Mouse (Mus musculus) stomach, embryonic 15.5 days (tissue): ENCODE results near the gene Prdm10. TPM values are rescaled to one million over a fixed set of nuclear protein-coding genes. Genes with fewer than 3 reads are reported as not detected.

ENCODE experiments used
- ATAC-seq: fragments of 200-750 bp; cut with Nextera tagmentation; 2 replicates; pipeline ENCODE4 v1.8.0; 2017; ENCODE audit warnings: low read depth, moderate number of reproducible peaks, moderate TSS enrichment; ENCODE audit not compliant: insufficient read depth, low FRiP score
- H3K27ac ChIP-seq: fragments of 300-500 bp; sonication (generic); 2 replicates; pipeline ENCODE4 v1.5.1; 2015; ENCODE audit warnings: mild to moderate bottlenecking, inconsistent platforms
- H3K27me3 ChIP-seq: fragments of 300-500 bp; sonication (generic); replicated peaks from 2 replicates; pipeline ENCODE4 v1.6.1; 2015; ENCODE audit warnings: inconsistent platforms
- H3K36me3 ChIP-seq: fragments of 300-500 bp; sonication (generic); 2 replicates; pipeline ENCODE4 v1.6.1; 2015; ENCODE audit warnings: inconsistent platforms
- H3K4me1 ChIP-seq: fragments of 300-500 bp; sonication (generic); 2 replicates; pipeline ENCODE4 v1.6.1; 2015; ENCODE audit warnings: inconsistent platforms
- H3K4me2 ChIP-seq: fragments of 300-500 bp; sonication (generic); 2 replicates; pipeline ENCODE4 v1.6.1; 2015; ENCODE audit warnings: mild to moderate bottlenecking, inconsistent platforms
- H3K4me3 ChIP-seq: fragments of 300-500 bp; sonication (generic); replicated peaks from 2 replicates; pipeline ENCODE4 v1.5.1; 2015; ENCODE audit warnings: inconsistent platforms
- H3K9ac ChIP-seq: fragments of 300-500 bp; sonication (generic); 2 replicates; pipeline ENCODE4 v1.6.1; 2015; ENCODE audit warnings: inconsistent platforms
- H3K9me3 ChIP-seq: fragments of 300-500 bp; sonication (generic); 2 replicates; pipeline ENCODE4 v1.6.1; 2016; ENCODE audit warnings: inconsistent platforms
- WGBS: fragments of 180-500 bp; shearing (Covaris S2); methylation state at CpG from one replicate; pipeline ENCODE4 v1.1.7; 2015; 5-methylcytosine and 5-hydroxymethylcytosine counted together
- polyA plus RNA-seq: library from polyadenylated mRNA; unstranded; fragments of >200 nt; fragmentation: Nextera tagmentation; extraction: Ambion mirVana; gene quantifications from 2 replicates; pipeline ENCODE4 v1.2.1, GENCODE M21; 2015

Prdm10 gene
- polyA plus RNA-seq, 1 experiment from 2014 or later = 4.2 TPM

DNA sequence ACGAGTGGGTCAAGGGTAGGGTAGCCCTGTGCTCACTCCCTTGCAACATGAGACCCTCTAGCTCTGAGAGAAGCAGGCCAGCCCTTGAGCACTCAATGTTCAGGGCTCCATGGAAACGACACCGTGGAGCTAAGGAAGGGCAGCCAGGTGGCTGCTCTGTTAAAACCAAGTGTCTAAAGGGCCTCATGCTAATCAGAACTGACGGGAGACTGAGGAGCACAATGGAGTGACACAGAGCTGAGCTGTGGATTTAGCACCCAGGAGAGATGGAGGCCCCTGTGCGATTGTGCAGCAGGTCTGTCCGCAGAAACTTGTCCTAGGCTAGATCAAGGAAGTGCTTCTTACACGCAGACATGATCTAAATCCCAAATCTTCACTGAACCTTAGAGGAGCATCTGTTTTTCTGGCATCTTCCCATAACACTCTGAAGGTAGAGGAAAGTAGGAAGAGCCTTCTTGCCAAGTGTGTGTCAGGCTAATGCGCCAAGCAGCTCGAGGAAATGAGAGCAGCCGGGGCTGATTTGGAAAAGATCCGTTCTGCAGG is 64.0 kb downstream of the Prdm10 start:
- Histone ChIP-seq H3K4me2 (no peak overlapping the region), H3K27ac (no peak overlapping the region), H3K4me3 (no peak overlapping the region), H3K9ac (no peak overlapping the region), H3K36me3 (no peaks in the 10 kb centered on the region), H3K27me3 (no peaks in the 10 kb centered on the region), H3K4me1 (no peaks in the 10 kb centered on the region), H3K9me3 (no peaks in the 10 kb centered on the region)
- ATAC-seq = no peak
- WGBS = 71% methylated on average over 11 of the region's 11 CpGs

DNA sequence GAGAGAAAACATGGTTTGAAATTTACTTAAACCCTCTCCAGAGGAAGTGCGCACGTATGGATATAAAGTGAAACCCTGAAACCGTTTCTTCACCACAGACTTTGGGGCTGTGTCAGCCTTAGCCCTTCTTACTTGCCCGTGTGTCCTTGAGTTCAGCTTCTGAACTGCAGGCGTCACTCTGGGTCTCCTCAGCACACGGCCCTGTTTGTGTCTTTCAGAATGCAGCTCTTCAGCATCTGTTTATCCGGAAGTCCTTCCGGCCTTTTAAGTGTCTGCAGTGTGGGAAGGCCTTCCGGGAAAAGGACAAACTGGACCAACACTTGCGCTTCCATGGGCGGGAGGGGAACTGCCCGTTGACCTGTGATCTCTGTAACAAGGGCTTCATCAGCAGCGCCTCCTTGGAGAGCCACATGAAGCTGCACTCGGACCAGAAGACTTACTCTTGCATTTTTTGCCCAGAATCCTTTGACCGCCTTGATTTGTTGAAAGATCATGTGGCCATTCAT is 66.3 kb downstream of the Prdm10 start:
- Histone ChIP-seq H3K36me3 (no peaks in the 10 kb centered on the region), H3K9ac (no peak overlapping the region), H3K4me3 (no peak overlapping the region), H3K9me3 (no peaks in the 10 kb centered on the region), H3K4me1 (no peaks in the 10 kb centered on the region), H3K27ac (no peak overlapping the region), H3K4me2 (no peak overlapping the region), H3K27me3 (no peaks in the 10 kb centered on the region)
- ATAC-seq = no peak
- 75% methylated on average over 15 of the region's 15 CpGs for WGBS

DNA sequence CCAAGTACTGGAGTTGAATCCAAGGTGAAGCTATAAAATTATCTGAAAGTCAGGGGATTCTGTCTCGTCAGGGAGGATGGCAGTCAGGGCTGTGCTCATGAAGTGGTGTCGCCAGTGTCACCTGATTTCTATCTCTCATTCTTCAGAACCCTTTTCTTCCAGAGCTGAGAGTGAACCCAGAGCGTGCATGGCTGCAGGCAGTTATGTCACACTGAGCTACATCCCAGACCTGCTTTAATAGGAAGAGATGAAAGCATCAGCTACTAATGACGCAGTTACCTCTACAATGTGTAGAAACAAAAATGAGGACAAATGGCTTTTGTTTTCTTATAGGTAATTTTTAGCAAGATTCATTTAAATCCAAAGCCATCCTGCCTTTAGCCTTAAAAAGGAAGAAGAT is 68.1 kb downstream of the Prdm10 start:
- H3K27me3 ChIP-seq = no peaks in the 10 kb centered on the region
- no peak for ATAC-seq
- WGBS = 79% methylated on average over 4 of the region's 4 CpGs

DNA sequence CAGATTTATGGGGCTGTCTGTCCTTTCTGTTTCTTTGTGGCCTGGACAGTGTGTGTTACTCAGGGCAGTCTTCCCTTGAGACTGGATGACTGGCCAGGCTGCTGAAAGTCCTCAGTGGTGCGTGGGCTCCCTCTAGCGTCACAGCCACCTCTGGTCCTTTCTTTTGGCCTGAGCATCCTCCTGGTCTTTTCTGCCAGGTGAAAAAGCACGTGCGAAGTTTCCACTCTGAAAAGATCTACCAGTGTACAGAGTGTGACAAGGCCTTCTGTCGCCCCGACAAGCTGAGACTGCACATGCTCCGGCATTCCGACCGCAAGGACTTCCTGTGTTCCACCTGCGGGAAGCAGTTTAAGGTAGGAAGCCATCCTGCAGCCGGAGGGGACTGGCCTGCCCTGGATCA is 68.6 kb downstream of the Prdm10 start:
- no peak; the same call in 1 of the 2 replicates for ATAC-seq
- Histone ChIP-seq H3K4me1 (no peaks in the 10 kb centered on the region), H3K27me3 (no peaks in the 10 kb centered on the region), H3K4me3 (no peak overlapping the region), H3K9me3 (no peaks in the 10 kb centered on the region), H3K9ac (no peak overlapping the region), H3K4me2 (no peak overlapping the region), H3K27ac (no peak overlapping the region), H3K36me3 (no peaks in the 10 kb centered on the region)
- WGBS = 69% methylated on average over 11 of the region's 11 CpGs

More for the DNA sequence above, 68.1 kb downstream of the Prdm10 start:
- Histone ChIP-seq H3K9me3 (no peaks in the 10 kb centered on the region), H3K27ac (no peak overlapping the region), H3K4me3 (no peak overlapping the region), H3K4me1 (no peaks in the 10 kb centered on the region), H3K9ac (no peak overlapping the region), H3K4me2 (no peak overlapping the region), H3K36me3 (no peaks in the 10 kb centered on the region)

DNA sequence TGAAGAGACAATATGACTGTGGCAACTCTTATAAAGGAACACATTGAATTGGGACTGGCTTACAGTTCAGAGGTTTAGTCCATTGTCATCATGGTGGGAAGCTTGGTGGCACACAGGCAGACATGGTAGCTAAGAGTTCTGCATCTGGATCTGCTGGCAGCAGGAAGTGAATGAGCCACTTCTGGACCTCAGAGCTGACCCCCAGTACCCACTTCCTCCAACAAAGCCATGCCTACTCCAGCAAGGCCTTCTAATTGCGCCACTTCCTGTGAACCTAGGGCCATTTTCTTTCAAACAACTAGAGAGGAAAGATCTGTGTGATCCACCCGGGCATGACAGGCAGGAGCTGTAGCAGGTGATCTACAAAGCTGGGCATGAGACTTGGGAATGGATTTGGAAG is 72.4 kb downstream of the Prdm10 start:
- 78% methylated on average over 2 of the region's 2 CpGs for WGBS
- no peaks in the 10 kb centered on the region for H3K9me3 ChIP-seq
- H3K9ac ChIP-seq = no peak overlapping the region
- no peak for ATAC-seq
- H3K4me1 ChIP-seq = no peaks in the 10 kb centered on the region
- no peak overlapping the region for H3K4me3 ChIP-seq
- H3K27me3 ChIP-seq = no peaks in the 10 kb centered on the region
- H3K36me3 ChIP-seq = peaks cover 11% of the 10 kb centered on the region; the same call in 1 of the 2 replicates
- no peak overlapping the region for H3K4me2 ChIP-seq
- H3K27ac ChIP-seq = no peak overlapping the region

DNA sequence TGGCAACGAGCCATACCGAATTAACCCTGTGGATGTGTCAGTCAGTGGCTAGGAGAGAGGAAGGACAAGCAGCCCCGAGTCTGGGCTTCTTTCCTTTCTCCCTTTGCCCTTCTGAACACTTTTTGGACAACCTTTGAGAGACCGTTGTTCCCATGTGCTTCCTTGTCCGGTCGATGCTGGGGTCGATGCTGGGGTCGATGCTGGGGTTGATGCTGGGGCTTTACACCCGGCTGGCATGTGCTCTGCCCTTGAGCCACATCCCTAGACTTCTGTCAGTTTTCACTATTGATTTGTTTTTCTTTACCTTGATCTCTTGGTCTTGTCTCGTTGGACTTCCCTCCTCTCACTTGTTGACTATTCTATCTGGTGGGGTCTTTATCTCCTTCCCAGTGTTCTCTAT is 73.2 kb downstream of the Prdm10 start:
- 83% methylated on average over 10 of the region's 10 CpGs for WGBS
- ATAC-seq = no peak
- Histone ChIP-seq H3K36me3 (peaks cover 11% of the 10 kb centered on the region; the same call in 1 of the 2 replicates), H3K27me3 (no peaks in the 10 kb centered on the region), H3K9me3 (no peaks in the 10 kb centered on the region), H3K4me3 (no peak overlapping the region), H3K9ac (no peak overlapping the region), H3K27ac (no peak overlapping the region), H3K4me1 (no peaks in the 10 kb centered on the region), H3K4me2 (no peak overlapping the region)

DNA sequence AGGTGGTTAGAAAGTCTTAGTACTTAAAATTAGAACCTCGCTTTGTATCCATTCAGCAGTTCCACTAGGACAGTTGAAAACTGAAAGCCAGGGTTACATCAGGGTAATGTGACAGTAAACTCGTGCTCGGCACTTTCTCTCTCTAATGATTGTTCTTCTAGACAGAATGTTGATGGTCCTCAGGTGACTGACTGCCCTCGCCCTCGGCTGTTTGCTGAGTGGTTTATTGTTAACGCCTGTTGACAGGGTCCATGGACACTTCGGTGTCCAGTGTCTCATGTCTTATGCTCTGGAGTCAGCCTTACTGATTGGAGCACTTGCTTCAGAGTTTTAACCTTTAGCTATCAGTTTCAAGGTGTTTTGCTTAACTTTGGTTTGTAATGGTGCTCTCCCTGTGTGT is 73.7 kb downstream of the Prdm10 start:
- no peaks in the 10 kb centered on the region for H3K27me3 ChIP-seq
- H3K27ac ChIP-seq = no peak overlapping the region
- H3K4me1 ChIP-seq = no peaks in the 10 kb centered on the region
- H3K9me3 ChIP-seq = no peaks in the 10 kb centered on the region
- 69% methylated on average over 7 of the region's 7 CpGs for WGBS
- H3K4me3 ChIP-seq = no peak overlapping the region
- ATAC-seq = no peak
- H3K36me3 ChIP-seq = peaks cover 11% of the 10 kb centered on the region; the same call in 1 of the 2 replicates
- no peak overlapping the region for H3K4me2 ChIP-seq
- H3K9ac ChIP-seq = no peak overlapping the region

DNA sequence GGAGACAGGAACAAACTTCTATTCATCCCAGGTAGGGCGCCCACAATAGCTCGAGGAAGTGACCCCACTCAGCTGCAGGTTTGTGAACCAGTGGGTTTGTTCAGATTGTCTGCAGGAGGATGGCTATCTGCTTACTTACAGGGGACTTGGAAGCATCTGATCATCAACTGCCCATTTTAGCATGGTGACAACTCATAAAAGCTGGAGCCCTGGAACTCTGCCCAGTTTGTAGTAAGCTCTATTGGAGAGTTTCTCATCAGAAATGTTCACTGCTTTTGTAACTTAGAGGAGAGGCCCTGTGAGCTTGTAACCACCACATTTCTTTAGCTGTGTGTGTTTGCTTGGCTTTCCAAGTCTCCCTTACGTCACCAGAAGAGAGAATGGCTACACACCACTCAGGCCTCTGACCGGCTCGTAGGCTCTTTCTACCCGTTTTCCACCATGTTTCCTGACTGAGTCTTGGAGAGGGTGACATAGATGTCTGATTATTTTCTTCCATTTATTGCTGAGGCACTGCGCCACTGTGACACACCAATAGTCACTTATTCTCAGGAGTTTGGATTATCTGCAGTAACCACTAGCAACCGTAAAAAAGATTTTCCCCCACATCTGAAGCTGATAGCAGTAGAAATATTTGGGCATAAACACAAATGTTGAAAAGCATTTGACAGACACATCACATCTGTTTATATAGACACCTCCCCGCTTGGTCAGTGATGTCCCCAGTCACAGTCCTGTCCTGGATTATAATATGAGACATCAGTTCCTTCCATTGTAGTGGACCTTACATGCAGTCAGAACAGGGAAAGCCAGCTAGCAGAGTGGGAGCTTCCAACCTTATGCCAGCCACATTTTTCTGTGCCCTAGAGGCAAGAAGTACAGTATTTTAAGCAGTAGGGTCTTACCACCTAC is 83.6 kb downstream of the Prdm10 start:
- no peaks in the 10 kb centered on the region for H3K4me1 ChIP-seq
- H3K4me3 ChIP-seq = no peak overlapping the region
- 88% methylated on average over 9 of the region's 9 CpGs for WGBS
- no peak overlapping the region for H3K4me2 ChIP-seq
- H3K36me3 ChIP-seq = peaks cover 9% of the 10 kb centered on the region; the same call in 1 of the 2 replicates
- no peaks in the 10 kb centered on the region for H3K27me3 ChIP-seq
- no peak overlapping the region for H3K27ac ChIP-seq
- no peaks in the 10 kb centered on the region for H3K9me3 ChIP-seq
- no peak for ATAC-seq
- H3K9ac ChIP-seq = no peak overlapping the region

DNA sequence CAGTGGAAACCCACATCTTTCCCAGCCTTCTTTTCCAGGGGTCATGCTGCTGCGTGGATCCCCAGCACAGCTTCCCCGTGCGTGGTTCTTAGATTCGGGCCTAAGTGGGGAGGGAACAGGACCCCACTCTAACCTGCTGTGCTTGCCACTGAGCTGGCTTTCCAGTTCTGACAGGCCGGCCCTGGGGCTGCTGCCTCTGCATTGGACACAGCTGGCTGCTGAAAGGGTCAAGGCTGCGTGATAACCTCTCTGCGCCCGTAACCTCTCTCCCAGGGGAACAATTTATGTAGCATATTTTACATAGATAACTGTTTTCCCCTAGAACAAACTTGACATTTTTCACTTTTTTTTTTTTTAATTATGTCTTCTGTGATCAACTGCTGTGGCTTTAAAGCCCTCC is 84.7 kb downstream of the Prdm10 start:
- Histone ChIP-seq H3K9me3 (no peaks in the 10 kb centered on the region), H3K9ac (no peak overlapping the region), H3K4me2 (no peak overlapping the region), H3K4me1 (no peaks in the 10 kb centered on the region), H3K4me3 (no peak overlapping the region), H3K36me3 (peaks cover 9% of the 10 kb centered on the region; the same call in 1 of the 2 replicates), H3K27ac (no peak overlapping the region), H3K27me3 (no peaks in the 10 kb centered on the region)
- ATAC-seq = no peak
- 65% methylated on average over 8 of the region's 8 CpGs for WGBS

DNA sequence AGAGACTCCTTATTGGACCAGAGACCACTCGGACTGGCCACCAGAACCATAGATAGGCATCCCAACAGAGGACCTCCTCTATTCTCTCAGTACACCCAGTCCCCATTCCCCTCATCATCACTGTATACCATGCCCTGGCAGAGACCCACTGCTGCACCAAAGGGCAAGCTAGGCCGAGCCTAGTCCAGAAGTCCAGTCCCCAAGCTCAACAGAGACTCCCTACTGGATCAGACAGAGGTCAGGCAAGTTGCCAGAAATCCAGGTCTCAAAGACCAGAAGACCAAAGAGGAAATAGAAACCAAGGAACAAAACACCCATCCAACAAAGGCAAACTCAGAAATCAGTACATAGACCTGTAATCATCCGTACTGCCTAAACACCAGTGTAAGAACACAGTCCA is 91.4 kb downstream of the Prdm10 start:
- no peak overlapping the region for H3K4me3 ChIP-seq
- ATAC-seq = no peak
- H3K36me3 ChIP-seq = peaks cover 7% of the 10 kb centered on the region; the same call in 1 of the 2 replicates
- H3K4me2 ChIP-seq = no peak overlapping the region
- H3K27ac ChIP-seq = no peak overlapping the region
- no peaks in the 10 kb centered on the region for H3K4me1 ChIP-seq
- H3K27me3 ChIP-seq = no peaks in the 10 kb centered on the region
- no peak overlapping the region for H3K9ac ChIP-seq
- 98% methylated on average over 3 of the region's 3 CpGs for WGBS
- H3K9me3 ChIP-seq = no peaks in the 10 kb centered on the region

DNA sequence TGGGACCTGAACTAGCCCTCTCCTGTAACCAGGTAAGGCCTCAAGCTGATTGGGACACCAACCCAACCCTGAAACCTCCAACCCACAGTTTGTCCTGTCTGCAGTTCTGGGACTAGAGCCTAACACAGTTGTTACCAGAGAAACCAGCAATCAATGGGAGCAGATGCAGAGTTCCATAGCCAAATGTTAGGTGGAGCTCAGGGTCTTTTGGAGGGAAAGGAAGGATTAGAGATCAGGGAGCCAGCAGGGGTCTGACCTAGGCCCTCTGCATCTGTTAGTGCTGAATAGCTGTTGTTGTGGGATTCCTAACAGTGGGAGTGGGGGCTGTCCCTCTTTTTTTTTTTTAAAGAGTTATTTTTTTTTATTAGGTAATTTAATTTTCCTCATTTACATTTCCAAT is 96.3 kb downstream of the Prdm10 start:
- Histone ChIP-seq H3K9me3 (no peaks in the 10 kb centered on the region), H3K4me1 (no peaks in the 10 kb centered on the region), H3K9ac (no peak overlapping the region), H3K27me3 (no peaks in the 10 kb centered on the region), H3K4me3 (no peak overlapping the region), H3K4me2 (no peak overlapping the region), H3K36me3 (peaks cover 7% of the 10 kb centered on the region; the same call in 1 of the 2 replicates), H3K27ac (no peak overlapping the region)
- ATAC-seq = no peak

DNA sequence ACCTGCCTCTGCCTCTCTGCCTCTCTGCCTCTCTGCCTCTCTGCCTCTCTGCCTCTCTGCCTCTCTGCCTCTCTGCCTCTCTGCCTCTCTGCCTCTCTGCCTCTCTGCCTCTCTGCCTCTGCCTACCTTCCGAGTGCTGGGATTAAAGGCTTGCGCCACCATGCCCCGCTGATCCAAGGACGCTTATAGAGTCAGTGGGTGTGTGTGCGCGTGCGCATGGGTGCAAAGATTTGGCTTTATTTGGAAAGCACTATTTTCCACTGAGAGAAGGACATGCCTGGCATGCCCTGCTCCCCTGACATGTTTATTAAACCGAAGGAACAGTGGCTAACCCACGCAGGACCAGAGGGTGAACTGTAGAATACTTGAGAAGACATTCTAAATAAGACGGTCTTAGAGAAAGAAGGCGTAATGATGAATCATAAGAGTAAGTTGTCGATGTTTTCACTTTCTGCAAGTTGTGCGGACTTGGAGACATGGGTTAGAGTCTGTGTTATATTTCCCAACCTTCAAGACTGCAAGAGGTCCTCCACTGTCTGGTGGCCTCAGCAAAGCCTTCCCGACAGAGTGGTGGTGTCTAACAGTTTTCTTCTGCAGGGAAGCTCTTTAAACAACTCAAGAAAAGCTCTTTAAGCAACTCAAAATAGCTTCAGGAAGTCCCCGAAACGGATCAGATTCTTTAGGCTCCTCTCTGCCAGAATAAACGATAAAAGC is 104.6 kb downstream of the Prdm10 start:
- H3K4me2 ChIP-seq = peak overlapping the region; percentile 73

More for the DNA sequence above, 104.6 kb downstream of the Prdm10 start:
- Histone ChIP-seq H3K9ac (no peak overlapping the region), H3K4me1 (peaks cover 12% of the 10 kb centered on the region), H3K36me3 (no peaks in the 10 kb centered on the region; the same call in 1 of the 2 replicates), H3K4me3 (peak overlapping the region; percentile 90; the same call in 1 of the 2 replicates), H3K27me3 (no peaks in the 10 kb centered on the region), H3K27ac (no peak overlapping the region), H3K9me3 (no peaks in the 10 kb centered on the region)
- no peak for ATAC-seq
- WGBS = 77% methylated on average over 17 of the region's 17 CpGs
